Mouse (Mus musculus) embryonic facial prominence, embryonic 12.5 days (tissue): Measurements from ENCODE around the gene Phf12. TPM values are rescaled to one million over a fixed set of nuclear protein-coding genes. Genes with fewer than 3 reads are reported as not detected.

ENCODE experiments used
- microRNA counts: library from miRNA; unstranded; fragments of <30 nt; microRNA quantifications from one replicate; lab custom pipeline; 2017
- microRNA-seq: library from miRNA; unstranded; fragments of <30 nt; microRNA quantifications from one replicate; pipeline ENCODE4, GENCODE M21; 2017
- polyA plus RNA-seq: library from polyadenylated mRNA; unstranded; fragments of >200 nt; fragmentation: Nextera tagmentation; extraction: Ambion mirVana; gene quantifications from 2 replicates; pipeline ENCODE4 v1.2.1, GENCODE M21; 2016

Phf12 gene
- polyA plus RNA-seq, 1 experiment from 2014 or later, result 27.5 TPM

MicroRNAs encoded within 50 kb of the gene (microRNA counts, 519-probe panel; counts per million panel counts)
- 460 counts per million, percentile 65 among the panel's probes with 10 or more counts for microRNA mmu-miR-144 (lab: Ali Mortazavi, UCI)
- microRNA mmu-miR-451 (lab: Ali Mortazavi, UCI), result 460 counts per million, percentile 65 among the panel's probes with 10 or more counts

Small RNA genes lying within 50 kb of the gene (microRNA-seq; reads per million reads assigned to microRNA genes)
- 21.0 reads per million, percentile 36 among the genes with 10 or more reads in this experiment for gene Mir144
- not detected for gene Mir451a
- not detected for gene Mir451b

Other genes with a start within 250 kb of the Phf12 start
- gene Myo18a, start 219.5 kb upstream of the Phf12 start, polyA plus RNA-seq, result 33.2 and 35.0 TPM in 2 replicates
- gene Gm10277, start 195.0 kb upstream of the Phf12 start, polyA plus RNA-seq, result 1.4 and 2.6 TPM in 2 replicates
- gene Pipox, start 88.7 kb upstream of the Phf12 start, polyA plus RNA-seq, result 1.7 and 3.2 TPM in 2 replicates
- gene Sez6, start 52.0 kb upstream of the Phf12 start, polyA plus RNA-seq, result 2.0 and 2.4 TPM in 2 replicates
- gene Dhrs13, start 49.5 kb downstream of the Phf12 start, polyA plus RNA-seq, result 20.3 and 21.9 TPM in 2 replicates
- gene Flot2, start 55.2 kb downstream of the Phf12 start, polyA plus RNA-seq, result 51.8 and 54.1 TPM in 2 replicates
- gene Eral1, start 97.6 kb downstream of the Phf12 start, polyA plus RNA-seq, result 33.7 and 35.9 TPM in 2 replicates
- 15.1 and 15.7 TPM in 2 replicates for gene Fam222b, start 111.9 kb downstream of the Phf12 start, polyA plus RNA-seq
- 119 and 122 TPM in 2 replicates for gene Traf4, start 182.8 kb downstream of the Phf12 start, polyA plus RNA-seq
- gene Nek8, start 193.9 kb downstream of the Phf12 start, polyA plus RNA-seq, result 17.5 and 18.9 TPM in 2 replicates
- gene Tlcd1, start 194.0 kb downstream of the Phf12 start, polyA plus RNA-seq, result 13.5 and 14.2 TPM in 2 replicates
- gene Rpl23a, start 200.8 kb downstream of the Phf12 start, polyA plus RNA-seq, result 1,221 and 1,230 TPM in 2 replicates
- gene Rab34, start 205.7 kb downstream of the Phf12 start, polyA plus RNA-seq, result 164 and 181 TPM in 2 replicates
- gene Proca1, start 210.6 kb downstream of the Phf12 start, polyA plus RNA-seq, result 2.9 TPM in 2 replicates